Mouse (Mus musculus) ovary, adult 2 months (tissue): ENCODE measurements around the gene Mrps24. TPM values are rescaled to one million over a fixed set of nuclear protein-coding genes. Genes with fewer than 3 reads are reported as not detected.

Source experiments
- polyA plus RNA-seq: library from polyadenylated mRNA; depleted of rRNA; stranded (reverse); fragments of >200 nt; gene quantifications from 2 replicates; pipeline ENCODE4 v1.2.3, GENCODE M21; 2012; rRNA removed

Mrps24 gene
- 270 and 800 TPM in 2 replicates for polyA plus RNA-seq

DNA sequence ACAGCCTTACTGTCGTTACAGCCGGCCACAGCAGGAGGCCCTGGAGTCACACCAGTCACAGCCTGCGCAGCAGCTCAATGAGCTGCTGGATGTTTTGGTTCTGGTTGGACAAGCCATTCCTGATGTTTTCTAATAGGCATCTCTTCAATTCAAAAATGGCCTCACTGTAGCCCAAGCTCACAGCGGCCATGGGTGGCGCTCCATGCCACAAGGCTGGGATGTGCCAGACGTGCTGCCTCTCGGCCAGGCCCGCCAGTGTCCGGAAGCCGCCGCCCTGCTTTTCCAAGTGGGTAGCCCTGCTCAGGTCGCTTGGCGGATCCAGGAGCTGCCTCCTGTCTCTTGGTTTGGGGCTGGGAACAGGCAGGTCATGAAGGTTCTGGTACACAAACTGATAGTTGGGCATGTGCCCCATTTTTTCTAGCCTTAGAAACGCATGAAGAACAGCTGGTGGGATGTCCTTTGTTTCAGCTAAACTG, at the start of gene Mrps24:
Gene Mrps24, minus strand, starts transcription at position 51 of the 476 bp plus-strand sequence.

DNA sequence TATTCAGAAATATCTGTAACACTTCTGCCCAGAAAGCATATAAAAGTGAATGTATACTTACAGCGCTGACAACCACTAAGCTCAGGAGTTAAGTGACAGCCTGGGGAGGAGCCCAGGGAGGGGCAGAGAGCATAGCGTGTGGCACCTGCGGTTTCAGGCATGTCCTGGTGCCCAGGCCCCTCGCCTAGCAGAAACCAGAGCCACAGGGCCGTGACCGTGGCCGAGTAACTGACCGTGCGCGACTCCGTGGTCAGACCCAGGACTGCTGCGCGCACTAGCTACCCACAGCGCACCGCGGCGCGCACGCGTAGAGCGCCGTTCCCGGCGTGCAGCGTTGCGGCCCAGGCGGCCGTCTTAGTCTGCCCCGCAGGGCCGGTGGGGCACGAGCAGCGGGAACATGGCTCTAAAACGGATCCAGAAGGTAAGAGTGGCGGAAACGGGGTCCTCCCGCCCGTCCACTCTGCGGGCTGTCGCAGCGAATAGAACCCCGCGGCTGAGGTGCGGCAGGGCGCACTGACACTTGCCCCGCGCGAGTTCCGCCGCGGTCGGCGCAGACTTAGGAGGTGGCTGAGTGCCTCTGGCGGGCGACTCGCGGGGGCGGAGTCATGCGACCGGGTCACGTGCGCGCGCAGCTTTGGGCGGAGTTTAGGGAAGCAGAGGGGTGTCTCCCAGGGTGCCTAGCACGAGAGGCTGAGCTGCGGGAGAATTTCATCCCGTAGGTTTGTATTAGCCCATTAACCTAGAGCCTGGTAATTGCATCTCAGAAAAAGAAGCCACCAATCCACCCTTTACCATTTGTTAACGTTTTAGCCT, 46.5 kb upstream of the Mrps24 start, which contains the start of gene Urgcp:
Gene Urgcp, minus strand, starts transcription at position 557 of the 813 bp plus-strand sequence.

Other genes starting within 250 kb of the Mrps24 start
- gene Xbp1, start 195.0 kb downstream of the Mrps24 start, polyA plus RNA-seq: 98.0 and 170 TPM in 2 replicates
- gene Ccdc117, start 173.5 kb downstream of the Mrps24 start, polyA plus RNA-seq: 9.7 and 11.0 TPM in 2 replicates
- 0.10 and 0.12 TPM in 2 replicates for gene Ankrd36, start 146.0 kb downstream of the Mrps24 start, polyA plus RNA-seq
- gene Urgcp, start 46.7 kb upstream of the Mrps24 start, polyA plus RNA-seq: 32.5 and 35.5 TPM in 2 replicates
- 88.1 and 97.6 TPM in 2 replicates for gene Dbnl, start 72.8 kb upstream of the Mrps24 start, polyA plus RNA-seq
- gene Pgam2, start 88.1 kb upstream of the Mrps24 start, polyA plus RNA-seq: 0.41 and 0.60 TPM in 2 replicates
- 47.9 and 50.9 TPM in 2 replicates for gene Polm, start 122.3 kb upstream of the Mrps24 start, polyA plus RNA-seq
- 591 and 654 TPM in 2 replicates for gene Aebp1, start 146.3 kb upstream of the Mrps24 start, polyA plus RNA-seq
- 236 and 430 TPM in 2 replicates for gene Pold2, start 162.6 kb upstream of the Mrps24 start, polyA plus RNA-seq
- gene Myl7, start 183.1 kb upstream of the Mrps24 start, polyA plus RNA-seq: 0.30 TPM in 1 of 2 replicates, not detected in the other
- gene Gck, start 234.4 kb upstream of the Mrps24 start, polyA plus RNA-seq: 2.8 and 3.7 TPM in 2 replicates
- gene Ykt6, start 240.0 kb upstream of the Mrps24 start, polyA plus RNA-seq: 67.8 and 75.0 TPM in 2 replicates